Mouse (Mus musculus) E14TG2a.4 (cell line): ENCODE measurements around the gene Gm17651.

ENCODE experiments used
- H3K27me3 ChIP-seq: 2 replicates; pipeline ENCODE4 v1.6.1; 2014; ENCODE audit warnings: low read length, control low read depth; ENCODE audit not compliant: insufficient read depth
- H3K36me3 ChIP-seq: 2 replicates; pipeline ENCODE4 v1.6.1; 2014; ENCODE audit warnings: low read length, control low read depth; ENCODE audit not compliant: insufficient read depth
- H3K4me1 ChIP-seq: replicated peaks from 2 replicates; pipeline ENCODE4 v1.6.1; 2014; ENCODE audit warnings: low read depth, low read length, control low read depth
- H3K4me3 ChIP-seq: replicated peaks from 2 replicates; pipeline ENCODE4 v1.5.1; 2014; ENCODE audit warnings: mild to moderate bottlenecking, low read length
- H3K9me3 ChIP-seq: 2 replicates; pipeline ENCODE4 v1.6.1; 2014; ENCODE audit warnings: low read length, control low read depth
- CTCF ChIP-seq: conservative IDR thresholded peaks from 2 replicates; pipeline ENCODE4 v1.5.1; 2014; ENCODE audit warnings: low read length
- NANOG ChIP-seq: IDR thresholded peaks from 2 replicates; pipeline ENCODE4 v1.6.1; 2014; ENCODE audit warnings: borderline replicate concordance, low read length, mixed read lengths
- POU5F1 ChIP-seq: IDR thresholded peaks from 2 replicates; pipeline ENCODE4 v1.6.1; 2014; ENCODE audit warnings: low read length, borderline replicate concordance

Gene Gm17651

DNA sequence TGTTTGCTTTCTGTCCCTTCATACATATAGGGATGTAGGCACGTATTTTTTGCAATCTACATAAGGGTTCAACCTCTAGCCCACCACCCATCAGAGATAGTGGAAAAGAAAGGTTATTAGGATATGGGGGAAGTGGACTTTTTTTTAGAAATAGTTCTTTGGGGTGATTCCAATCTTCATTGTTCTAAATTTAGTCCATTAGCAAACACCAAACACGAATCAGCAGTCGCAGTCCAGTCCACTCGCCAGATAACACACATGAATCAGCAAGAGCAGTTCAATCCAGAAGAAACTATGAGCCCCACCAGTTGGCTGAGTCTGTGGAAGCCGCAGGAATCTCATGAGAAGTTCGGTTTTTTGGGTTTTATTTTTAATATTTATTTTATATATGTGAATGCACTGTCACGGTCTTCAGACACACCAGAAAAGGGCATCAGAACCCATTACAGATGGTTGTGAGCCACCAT is at the start of gene Gm17651:
Gene Gm17651 (minus strand): TSS at position 51 of the 467 bp plus-strand sequence.
- no peak for TF ChIP-seq POU5F1
- no peak for TF ChIP-seq NANOG
- no peak for TF ChIP-seq CTCF
- Histone ChIP-seq H3K27me3 (peaks cover 6% of the 10 kb centered on the region; the same call in 1 of the 2 replicates), H3K4me1 (peaks cover 8% of the 10 kb centered on the region), H3K36me3 (peaks cover 31% of the 10 kb centered on the region), H3K4me3 (no peak within 1 kb of the TSS), H3K9me3 (no peaks in the 10 kb centered on the region)

GRCm38 (mm10) chr3:97719116-97719515 is 44.6 kb upstream of the Gm17651 start:
- peaks cover 19% of the 10 kb centered on the region for H3K27me3 ChIP-seq
- no peaks in the 10 kb centered on the region for H3K36me3 ChIP-seq
- TF ChIP-seq NANOG (no peak), POU5F1 (no peak), CTCF (no peak)
- no peaks in the 10 kb centered on the region for H3K4me1 ChIP-seq
- H3K4me3 ChIP-seq = no peak overlapping the region
- H3K9me3 ChIP-seq = peaks cover 27% of the 10 kb centered on the region

- Histone ChIP-seq H3K4me3 (no peak overlapping the region), H3K27me3 (peaks cover 20% of the 10 kb centered on the region), H3K36me3 (no peaks in the 10 kb centered on the region), H3K4me1 (no peaks in the 10 kb centered on the region), H3K9me3 (0 out of 2 replicates have a peak, but pooled peaks cover 3% of the 10 kb centered on the region)
- no peak for TF ChIP-seq CTCF
- no peak for TF ChIP-seq POU5F1
- TF ChIP-seq NANOG = no peak
Observed at GRCm38 (mm10) chr3:97715922-97716321, 41.4 kb upstream of the Gm17651 start.

GRCm38 (mm10) chr3:97710881-97711280 is 36.4 kb upstream of the Gm17651 start:
- no peaks in the 10 kb centered on the region for H3K36me3 ChIP-seq
- 0 out of 2 replicates have a peak, but pooled peaks cover 3% of the 10 kb centered on the region for H3K9me3 ChIP-seq
- H3K27me3 ChIP-seq = peaks cover 14% of the 10 kb centered on the region
- H3K4me3 ChIP-seq = no peak overlapping the region
- peaks cover 4% of the 10 kb centered on the region for H3K4me1 ChIP-seq
- no peak for TF ChIP-seq CTCF
- no peak for TF ChIP-seq POU5F1
- TF ChIP-seq NANOG = no peak

DNA sequence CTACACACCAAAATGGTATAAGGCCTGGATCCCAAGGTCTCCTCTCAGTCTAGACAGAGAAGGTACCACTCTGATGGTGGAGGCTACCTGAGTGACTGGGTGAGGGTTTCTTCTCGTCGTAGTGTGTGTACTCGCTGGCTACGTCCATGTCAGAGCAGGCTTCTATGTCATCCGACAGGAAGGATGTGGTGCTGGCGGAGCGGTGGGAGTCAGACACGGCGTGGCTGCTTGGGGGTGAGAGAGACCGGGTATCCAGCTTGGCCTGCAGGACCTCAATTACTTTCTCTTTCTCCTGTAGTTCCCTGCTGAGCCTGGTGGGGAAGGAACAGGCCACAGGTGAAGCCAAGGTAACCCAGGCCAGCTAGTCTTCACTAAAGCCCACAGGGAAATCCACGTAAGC is 35.6 kb upstream of the Gm17651 start:
- Histone ChIP-seq H3K4me3 (no peak overlapping the region), H3K9me3 (0 out of 2 replicates have a peak, but pooled peaks cover 3% of the 10 kb centered on the region), H3K4me1 (peaks cover 4% of the 10 kb centered on the region), H3K27me3 (peaks cover 10% of the 10 kb centered on the region), H3K36me3 (no peaks in the 10 kb centered on the region)
- TF ChIP-seq POU5F1 = no peak
- TF ChIP-seq NANOG = no peak
- no peak for TF ChIP-seq CTCF

GRCm38 (mm10) chr3:97706561-97706960 is 32.1 kb upstream of the Gm17651 start:
- Histone ChIP-seq H3K36me3 (no peaks in the 10 kb centered on the region), H3K4me1 (peaks cover 4% of the 10 kb centered on the region), H3K9me3 (no peaks in the 10 kb centered on the region), H3K27me3 (peaks cover 16% of the 10 kb centered on the region), H3K4me3 (no peak overlapping the region)
- TF ChIP-seq POU5F1 (no peak), CTCF (no peak), NANOG (no peak)

DNA sequence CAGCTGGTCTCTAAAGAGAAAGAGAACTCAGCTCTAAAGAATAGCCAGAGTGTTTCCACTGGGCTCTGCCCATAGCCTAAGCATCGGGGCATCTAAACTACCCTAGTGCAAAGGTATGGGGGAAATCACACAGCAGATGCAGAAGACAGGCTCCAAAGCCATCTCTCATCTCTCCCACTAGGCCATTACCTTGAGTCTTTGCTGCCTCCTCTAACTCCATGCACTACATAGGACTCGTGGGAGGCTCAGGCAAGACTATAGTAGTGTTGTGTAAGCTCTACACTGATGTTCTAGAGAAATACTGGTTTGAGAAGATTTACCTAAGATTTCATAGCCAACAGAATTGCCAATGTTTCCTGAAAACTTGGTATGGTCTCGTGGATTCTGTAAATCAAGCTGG is 31.0 kb upstream of the Gm17651 start:
- Histone ChIP-seq H3K27me3 (peaks cover 16% of the 10 kb centered on the region), H3K4me3 (no peak overlapping the region), H3K36me3 (no peaks in the 10 kb centered on the region), H3K4me1 (peaks cover 3% of the 10 kb centered on the region), H3K9me3 (no peaks in the 10 kb centered on the region)
- TF ChIP-seq POU5F1 (no peak), CTCF (no peak), NANOG (no peak)

DNA sequence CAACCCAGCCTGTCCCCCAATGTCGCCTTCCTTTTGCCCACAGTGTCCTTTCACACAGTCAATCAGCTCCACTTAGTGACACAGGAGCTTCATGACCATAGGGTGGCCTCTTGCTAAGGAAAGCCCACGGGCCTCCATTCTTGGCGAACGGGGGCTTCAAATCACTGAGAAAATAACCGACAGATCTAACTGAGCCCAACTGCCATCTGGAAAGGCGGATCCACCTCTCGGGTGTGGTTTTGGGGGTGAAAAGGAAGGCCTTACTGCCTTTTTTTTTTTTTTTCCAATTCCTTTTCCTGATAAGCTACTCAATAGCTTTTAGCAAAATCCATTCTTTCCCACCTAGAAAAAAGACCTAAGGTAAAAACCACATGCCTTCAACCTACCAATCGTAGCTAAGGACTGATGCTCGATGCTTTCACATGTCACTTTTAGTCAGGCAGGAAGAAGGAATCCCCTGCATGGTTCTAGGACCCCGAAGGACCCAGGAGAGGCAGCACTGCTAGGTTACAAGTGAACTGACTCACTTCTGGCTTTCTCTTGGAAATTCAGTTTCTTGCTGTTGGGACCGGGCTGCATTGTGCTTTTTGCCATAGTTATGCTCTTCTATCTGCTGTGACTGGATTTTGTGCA is 28.1 kb upstream of the Gm17651 start:
- peaks cover 19% of the 10 kb centered on the region for H3K27me3 ChIP-seq
- H3K4me1 ChIP-seq = no peaks in the 10 kb centered on the region
- TF ChIP-seq NANOG = no peak
- H3K9me3 ChIP-seq = no peaks in the 10 kb centered on the region
- H3K36me3 ChIP-seq = no peaks in the 10 kb centered on the region
- no peak overlapping the region for H3K4me3 ChIP-seq

- no peaks in the 10 kb centered on the region for H3K36me3 ChIP-seq
- TF ChIP-seq CTCF (no peak), POU5F1 (no peak), NANOG (no peak)
Observed at GRCm38 (mm10) chr3:97701198-97701597, 26.7 kb upstream of the Gm17651 start.

More at GRCm38 (mm10) chr3:97701198-97701597, 26.7 kb upstream of the Gm17651 start:
- no peak overlapping the region for H3K4me3 ChIP-seq
- H3K4me1 ChIP-seq = no peaks in the 10 kb centered on the region
- no peaks in the 10 kb centered on the region for H3K9me3 ChIP-seq
- peaks cover 19% of the 10 kb centered on the region for H3K27me3 ChIP-seq
